Mouse (Mus musculus) embryonic facial prominence, embryonic 11.5 days (tissue): ENCODE measurements around the gene Fdxacb1. TPM values are rescaled to one million over a fixed set of nuclear protein-coding genes. Genes with fewer than 3 reads are reported as not detected.
A peak's percentile ranks its signal among the peaks of the same experiment; 100 is the strongest.

Experiments used
- ATAC-seq: fragments of 200-750 bp; cut with Nextera tagmentation; replicated peaks from 2 replicates; pipeline ENCODE4 v1.8.0; 2017; ENCODE audit warnings: low read depth; ENCODE audit not compliant: insufficient number of reproducible peaks, low FRiP score, low TSS enrichment
- DNase-seq: peaks from one replicate; pipeline ENCODE4 v3.0.0-alpha.2; 2015; ENCODE audit warnings: low spot score
- H3K27ac ChIP-seq: fragments of 300-500 bp; sonication (generic); replicated peaks from 2 replicates; pipeline ENCODE4 v1.5.1; 2014; ENCODE audit warnings: mild to moderate bottlenecking, low read depth, low read length, control low read depth
- H3K27me3 ChIP-seq: fragments of 300-500 bp; sonication (generic); 2 replicates; pipeline ENCODE4 v1.6.1; 2014; ENCODE audit warnings: mild to moderate bottlenecking, low read length, moderate library complexity, mixed read lengths; ENCODE audit not compliant: control insufficient read depth, insufficient read depth
- H3K36me3 ChIP-seq: fragments of 300-500 bp; sonication (generic); replicated peaks from 2 replicates; pipeline ENCODE4 v1.6.1; 2014; ENCODE audit warnings: low read depth, mild to moderate bottlenecking, low read length, moderate library complexity, mixed read lengths; ENCODE audit not compliant: control insufficient read depth, insufficient read depth
- H3K4me1 ChIP-seq: fragments of 300-500 bp; sonication (generic); 2 replicates; pipeline ENCODE4 v1.6.1; 2014; ENCODE audit warnings: low read length, mixed read lengths; ENCODE audit not compliant: control insufficient read depth, insufficient read depth
- H3K4me2 ChIP-seq: fragments of 300-500 bp; sonication (generic); 2 replicates; pipeline ENCODE4 v1.6.1; 2014; ENCODE audit warnings: low read depth, mild to moderate bottlenecking, control low read depth, low read length, moderate library complexity
- H3K4me3 ChIP-seq: fragments of 300-500 bp; sonication (generic); 2 replicates; pipeline ENCODE4 v1.5.1; 2014; ENCODE audit warnings: low read depth, low read length, control low read depth
- H3K9ac ChIP-seq: fragments of 300-500 bp; sonication (generic); replicated peaks from 2 replicates; pipeline ENCODE4 v1.6.1; 2014; ENCODE audit warnings: mild to moderate bottlenecking, control low read depth, low read length
- H3K9me3 ChIP-seq: fragments of 300-500 bp; sonication (generic); replicated peaks from 2 replicates; pipeline ENCODE4 v1.6.1; 2016; ENCODE audit warnings: mild to moderate bottlenecking, low read length, inconsistent platforms, mixed read lengths; ENCODE audit not compliant: control insufficient read depth
- WGBS: fragments of 180-500 bp; shearing (Covaris S2); extraction: QIAGEN DNeasy Blood & Tissue Kit; methylation state at CpG from one replicate; pipeline ENCODE4 v1.1.7; 2014; 5-methylcytosine and 5-hydroxymethylcytosine counted together
- polyA plus RNA-seq: library from polyadenylated mRNA; unstranded; fragments of >200 nt; fragmentation: Nextera tagmentation; extraction: Ambion mirVana; gene quantifications from 2 replicates; pipeline ENCODE4 v1.2.1, GENCODE M21; 2014

Fdxacb1 gene
- polyA plus RNA-seq, 1 experiment from 2014 or later = 14.3 TPM

DNA sequence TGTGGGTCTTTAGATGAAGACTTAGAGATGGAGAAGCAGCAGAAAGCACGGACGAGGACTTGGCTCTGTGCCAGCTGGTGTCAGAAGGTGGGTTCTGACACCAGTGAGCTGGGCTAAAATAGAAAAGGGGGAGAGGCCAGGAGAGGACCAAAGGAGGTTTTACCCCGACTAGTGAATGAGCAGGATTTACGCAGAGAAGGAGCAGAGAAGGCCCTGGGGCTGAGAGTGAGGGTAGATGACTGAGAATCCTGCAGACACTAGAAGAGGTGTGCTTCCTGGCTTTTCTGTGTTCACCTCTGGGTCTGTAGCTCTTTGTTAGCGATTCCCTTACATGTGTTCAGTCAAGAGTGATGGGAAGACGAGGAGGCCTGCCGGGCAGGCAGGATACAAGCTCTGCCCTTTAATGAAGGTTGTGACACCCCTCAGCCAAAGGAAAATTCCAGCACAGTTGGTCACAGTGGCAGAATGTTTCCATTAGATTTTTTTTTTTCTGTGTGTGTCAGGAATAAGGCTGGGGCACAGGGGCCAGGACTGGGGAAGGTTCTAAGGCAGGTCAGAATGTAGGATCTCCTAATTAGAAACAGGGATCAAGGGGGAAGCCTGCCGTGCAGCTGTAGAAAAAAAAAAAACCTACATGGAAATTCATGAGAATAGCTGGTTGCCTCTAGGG is 42.0 kb upstream of the Fdxacb1 start:
- H3K4me1 ChIP-seq = no peaks in the 10 kb centered on the region
- DNase-seq (peak; percentile 72), ATAC-seq (no peak)
- H3K9ac ChIP-seq = peak overlapping the region; percentile 33; the same call in 1 of the 2 replicates
- WGBS = 18% methylated on average over 8 of the region's 8 CpGs
- H3K4me3 ChIP-seq = peak overlapping the region; percentile 23
- no peaks in the 10 kb centered on the region for H3K36me3 ChIP-seq
- H3K27ac ChIP-seq = peak overlapping the region; percentile 82
- H3K27me3 ChIP-seq = no peaks in the 10 kb centered on the region
- no peaks in the 10 kb centered on the region for H3K9me3 ChIP-seq
- peak overlapping the region; percentile 78 for H3K4me2 ChIP-seq

DNA sequence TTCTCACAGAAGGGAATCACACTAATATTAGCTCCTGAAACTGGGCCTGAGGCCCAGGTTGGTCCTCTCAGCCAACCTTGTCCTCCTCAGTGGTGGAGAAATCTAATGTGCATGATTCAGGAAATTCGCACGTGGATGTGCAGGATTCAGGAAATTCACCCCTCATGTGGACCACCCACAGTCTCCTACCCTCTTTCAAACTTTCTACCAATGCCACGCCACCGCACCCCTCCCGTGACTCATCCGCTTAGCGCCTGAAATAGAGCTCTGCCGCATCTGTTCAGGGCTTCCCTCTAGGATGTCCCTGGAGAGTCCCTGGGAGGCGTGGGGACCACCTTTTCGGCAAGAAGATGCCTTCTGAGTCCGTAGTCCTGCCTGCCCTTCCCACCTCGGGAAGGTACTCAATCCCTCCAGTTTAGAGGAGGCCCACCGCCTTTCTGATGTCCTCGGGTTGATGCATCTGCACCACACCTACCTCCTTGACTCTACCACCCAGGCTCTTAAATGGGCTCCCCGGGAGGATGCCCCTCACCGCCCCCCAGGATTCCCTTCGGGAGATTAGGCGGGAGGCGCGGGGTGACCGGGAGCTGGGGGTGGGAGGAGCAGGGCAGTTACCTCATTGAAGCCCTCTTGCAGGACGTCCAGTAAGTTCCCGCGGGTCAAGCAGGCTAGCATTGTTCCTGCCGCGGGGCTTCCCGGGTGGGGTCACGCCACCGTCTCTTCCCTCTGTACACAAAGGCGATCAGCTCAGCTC is 40.7 kb upstream of the Fdxacb1 start:
- ATAC-seq = peak; percentile 37

DNA sequence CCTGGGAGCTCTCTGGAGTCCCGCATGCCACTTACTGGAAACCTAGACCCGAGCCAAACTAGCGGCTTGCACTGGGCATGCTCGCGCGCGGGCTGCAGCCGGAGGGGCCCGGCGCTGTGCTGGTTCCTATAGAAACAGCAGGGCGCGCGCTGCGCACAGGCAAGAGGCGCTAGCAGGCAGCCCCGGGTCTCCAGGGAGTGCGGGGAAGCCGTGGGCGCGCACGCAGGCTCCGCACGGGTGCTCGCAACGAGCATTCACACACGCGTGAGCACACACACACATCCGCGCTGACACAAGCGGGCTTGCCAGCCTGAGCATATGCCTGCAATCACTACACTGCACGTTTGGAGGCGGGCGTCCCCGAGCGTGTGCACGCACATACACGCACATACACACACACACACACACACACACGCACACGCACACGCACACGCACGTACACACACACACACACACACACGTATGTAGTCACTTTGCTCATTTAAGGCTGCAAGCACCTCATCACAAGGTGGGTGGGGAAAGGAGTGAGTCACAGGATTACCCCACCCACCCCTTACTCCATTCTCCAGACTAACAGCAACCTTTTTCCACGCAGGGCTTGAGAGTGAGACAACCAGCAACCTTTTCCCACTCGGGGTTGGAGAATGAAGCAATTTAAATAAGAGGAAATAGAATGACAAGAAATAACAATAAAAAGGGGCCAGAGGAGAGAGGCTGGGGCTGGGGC is 39.9 kb upstream of the Fdxacb1 start:
- peak; percentile 87 for ATAC-seq
- no peaks in the 10 kb centered on the region for H3K9me3 ChIP-seq
- H3K36me3 ChIP-seq = no peaks in the 10 kb centered on the region
- H3K27me3 ChIP-seq = no peaks in the 10 kb centered on the region
- DNase-seq = peak; percentile 91
- H3K9ac ChIP-seq = peak overlapping the region; percentile 62
- WGBS = under 1% methylated on average over 45 of the region's 45 CpGs
- H3K27ac ChIP-seq = peak overlapping the region; percentile 41; the same call in 1 of the 2 replicates
- peak overlapping the region; percentile 78 for H3K4me2 ChIP-seq
- no peaks in the 10 kb centered on the region for H3K4me1 ChIP-seq
- H3K4me3 ChIP-seq = peak overlapping the region; percentile 64

More for the DNA sequence above, 40.7 kb upstream of the Fdxacb1 start:
- peak; percentile 67 for DNase-seq
- H3K4me2 ChIP-seq = peak overlapping the region; percentile 78
- no peaks in the 10 kb centered on the region for H3K4me1 ChIP-seq
- H3K9me3 ChIP-seq = no peaks in the 10 kb centered on the region
- WGBS = 2% methylated on average over 30 of the region's 30 CpGs
- H3K36me3 ChIP-seq = no peaks in the 10 kb centered on the region
- peak overlapping the region; percentile 62 for H3K9ac ChIP-seq
- no peaks in the 10 kb centered on the region for H3K27me3 ChIP-seq
- H3K27ac ChIP-seq = peak overlapping the region; percentile 29
- peak overlapping the region; percentile 64 for H3K4me3 ChIP-seq

DNA sequence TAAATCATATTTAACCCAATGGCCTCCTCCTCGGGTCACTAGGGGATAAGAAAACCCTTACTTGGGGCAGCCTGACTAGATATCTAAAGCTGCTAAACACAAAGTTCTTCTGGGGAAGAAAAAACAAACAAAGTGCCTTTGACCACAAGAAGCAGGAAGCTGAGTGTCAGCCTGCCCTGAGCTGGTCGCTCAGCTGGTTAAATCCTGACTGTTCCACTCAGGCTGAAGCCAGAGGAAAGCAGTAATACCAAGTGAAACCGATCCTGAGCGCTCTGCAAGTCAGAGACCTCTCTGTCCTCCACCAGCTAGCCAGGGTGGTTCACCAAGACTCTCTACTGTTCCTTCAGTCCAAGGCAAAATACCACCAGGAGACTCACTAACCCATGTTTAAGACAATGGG is 38.4 kb upstream of the Fdxacb1 start:
- Histone ChIP-seq H3K9ac (no peak overlapping the region), H3K27ac (no peak overlapping the region), H3K36me3 (no peaks in the 10 kb centered on the region), H3K4me2 (no peak overlapping the region), H3K4me1 (no peaks in the 10 kb centered on the region), H3K27me3 (no peaks in the 10 kb centered on the region), H3K4me3 (no peak overlapping the region), H3K9me3 (no peaks in the 10 kb centered on the region)
- DNase-seq (no peak), ATAC-seq (no peak)
- WGBS = 39% methylated on average over 4 of the region's 4 CpGs

DNA sequence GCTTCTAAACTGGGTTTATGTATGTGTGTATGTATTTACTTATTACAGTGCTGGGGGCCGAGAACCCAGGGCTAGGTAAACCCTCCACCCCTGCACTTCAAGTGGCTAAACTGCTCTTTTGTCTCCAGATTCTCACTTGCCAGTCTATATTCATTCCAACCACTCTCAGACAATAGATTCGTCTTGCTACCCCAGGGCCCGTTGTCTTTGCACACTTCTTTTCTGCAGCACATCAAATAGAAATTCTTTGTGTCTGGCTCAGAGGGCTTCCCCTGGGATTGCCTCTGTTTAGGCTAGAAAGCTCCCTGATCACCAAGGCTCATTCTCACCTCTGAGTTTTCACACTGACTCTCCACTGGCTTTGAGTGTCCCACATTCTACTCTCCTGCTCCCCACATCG is 35.5 kb upstream of the Fdxacb1 start:
- no peak overlapping the region for H3K4me3 ChIP-seq
- no peaks in the 10 kb centered on the region for H3K4me1 ChIP-seq
- DNase-seq = no peak
- no peaks in the 10 kb centered on the region for H3K36me3 ChIP-seq
- H3K4me2 ChIP-seq = no peak overlapping the region
- no peaks in the 10 kb centered on the region for H3K27me3 ChIP-seq
- no peak overlapping the region for H3K9ac ChIP-seq
- 25% methylated on average over 4 of the region's 4 CpGs for WGBS
- ATAC-seq = no peak
- H3K9me3 ChIP-seq = no peaks in the 10 kb centered on the region
- H3K27ac ChIP-seq = no peak overlapping the region

DNA sequence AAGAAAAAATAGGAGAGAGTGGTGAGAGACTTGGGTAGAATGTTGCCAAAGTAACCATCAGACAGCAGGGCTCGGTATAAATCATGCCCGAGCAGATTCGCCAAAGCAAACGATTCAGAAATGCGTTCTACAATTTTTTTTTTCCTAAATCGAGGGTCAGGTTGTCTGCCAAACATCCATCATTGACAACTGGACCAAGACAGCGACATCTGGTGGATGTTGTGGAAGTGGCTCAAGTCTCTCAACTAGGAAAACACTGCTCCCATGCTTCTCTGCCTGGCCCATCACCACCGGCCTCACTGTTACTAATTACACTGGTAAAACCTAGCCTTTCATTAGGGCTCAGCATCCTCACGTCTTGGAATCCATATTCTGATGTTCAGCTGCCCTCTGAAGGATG is 33.0 kb upstream of the Fdxacb1 start:
- H3K4me1 ChIP-seq = no peaks in the 10 kb centered on the region
- H3K27me3 ChIP-seq = no peaks in the 10 kb centered on the region
- no peak overlapping the region for H3K4me2 ChIP-seq
- H3K36me3 ChIP-seq = no peaks in the 10 kb centered on the region
- DNase-seq (peak; percentile 82), ATAC-seq (no peak)
- H3K27ac ChIP-seq = no peak overlapping the region
- H3K4me3 ChIP-seq = no peak overlapping the region
- 5% methylated on average over 9 of the region's 9 CpGs for WGBS
- H3K9me3 ChIP-seq = no peaks in the 10 kb centered on the region
- H3K9ac ChIP-seq = no peak overlapping the region

DNA sequence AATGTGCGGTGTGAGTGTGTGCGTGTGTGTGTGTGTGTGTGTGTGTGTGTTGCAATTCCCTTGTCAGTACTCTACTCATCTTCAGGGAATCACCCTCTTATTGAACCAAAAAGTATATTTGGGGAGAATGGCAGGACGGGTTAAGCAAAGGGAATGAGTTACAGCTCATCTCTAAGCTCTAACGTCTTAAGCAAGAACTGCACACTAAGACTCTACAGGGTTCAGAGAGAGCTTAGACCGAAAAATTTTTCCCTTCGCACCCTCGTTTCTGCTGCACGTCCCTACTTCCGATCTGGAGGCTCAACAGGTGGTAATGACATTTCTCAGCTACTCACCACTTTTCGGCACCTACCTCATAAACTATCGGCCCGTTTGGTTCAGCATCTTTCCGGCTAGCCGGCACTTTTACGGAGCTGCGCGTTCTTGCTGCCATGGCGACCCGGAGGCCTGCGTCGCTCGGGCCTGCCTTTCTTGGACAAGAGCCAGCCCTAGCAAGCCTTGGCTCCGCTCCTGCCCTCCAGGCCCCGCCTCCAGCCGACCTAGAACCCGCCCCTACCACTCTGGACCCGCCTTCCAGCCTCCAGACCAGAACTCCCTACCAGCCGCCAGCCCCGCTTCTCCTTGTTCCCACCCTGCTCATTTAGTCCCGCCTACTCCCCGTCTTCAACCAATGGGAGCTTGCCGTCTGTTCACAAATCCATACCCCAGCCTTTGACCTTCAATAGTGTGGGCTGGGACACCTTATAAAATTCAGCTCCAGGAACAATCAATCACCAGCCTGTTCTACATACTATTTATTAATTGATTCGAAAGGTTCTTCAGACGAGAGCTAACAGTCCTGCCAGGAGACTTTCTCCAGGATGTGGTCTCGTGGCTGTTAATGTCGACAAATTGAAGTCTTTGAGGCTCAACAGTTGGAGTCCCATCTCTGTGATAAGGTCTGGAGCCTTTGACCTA is 28.8 kb upstream of the Fdxacb1 start, which contains the start of gene Dixdc1:
Gene Dixdc1, minus strand, starts transcription at position 604 of the 957 bp plus-strand sequence.
- DNase-seq (peak; percentile 94), ATAC-seq (peak; percentile 98)
- Histone ChIP-seq H3K9me3 (no peaks in the 10 kb centered on the region), H3K27me3 (no peaks in the 10 kb centered on the region), H3K27ac (no peak within 1 kb of the TSS), H3K4me1 (no peaks in the 10 kb centered on the region), H3K4me3 (peak within 1 kb of the TSS; percentile 29), H3K4me2 (peak within 1 kb of the TSS; percentile 56), H3K36me3 (no peaks in the 10 kb centered on the region), H3K9ac (no peak within 1 kb of the TSS; the same call in 1 of the 2 replicates)
- 16% methylated on average over 36 of the region's 36 CpGs for WGBS
